Mouse (Mus musculus) layer of hippocampus, adult 9-11 months (tissue): ENCODE data around the gene C1qtnf6.

Experiments used
- DNase-seq: peaks from one replicate; pipeline ENCODE4 v3.0.0; 2022

Gene C1qtnf6

GRCm38 (mm10) chr15:78544041-78544440, 12.8 kb upstream of the C1qtnf6 start:
- DNase-seq = no peak

- DNase-seq = no peak
These were observed 11.6 kb upstream of the C1qtnf6 start for GRCm38 (mm10) chr15:78542767-78543303.

GRCm38 (mm10) chr15:78542098-78542766, 11.0 kb upstream of the C1qtnf6 start:
- DNase-seq = no peak

- no peak for DNase-seq
These were observed 10.4 kb upstream of the C1qtnf6 start for GRCm38 (mm10) chr15:78541606-78542005.

- DNase-seq = no peak
These were observed 9.8 kb upstream of the C1qtnf6 start for GRCm38 (mm10) chr15:78541036-78541435.

- DNase-seq = no peak
These were observed 4.7 kb upstream of the C1qtnf6 start for GRCm38 (mm10) chr15:78535723-78536421.

- DNase-seq = no peak
These were observed 2.2 kb upstream of the C1qtnf6 start for GRCm38 (mm10) chr15:78533346-78533835.

GRCm38 (mm10) chr15:78532566-78533345, 1.5 kb upstream of the C1qtnf6 start:
- DNase-seq = no peak

GRCm38 (mm10) chr15:78531901-78532469, 769 bp upstream of the C1qtnf6 start:
- DNase-seq = peak; percentile 98

GRCm38 (mm10) chr15:78531451-78531720, 170 bp upstream of the C1qtnf6 start:
- DNase-seq = no peak

GRCm38 (mm10) chr15:78530141-78530540, 1.1 kb downstream of the C1qtnf6 start:
- no peak for DNase-seq

- DNase-seq = peak; percentile 82
These were observed 1.7 kb downstream of the C1qtnf6 start for GRCm38 (mm10) chr15:78529428-78529990.

- DNase-seq = no peak
These were observed 2.3 kb downstream of the C1qtnf6 start for GRCm38 (mm10) chr15:78528726-78529411.

- peak; percentile 80 for DNase-seq
These were observed 3.2 kb downstream of the C1qtnf6 start for GRCm38 (mm10) chr15:78527973-78528372.

GRCm38 (mm10) chr15:78524163-78524562, 7.1 kb downstream of the C1qtnf6 start:
- DNase-seq = no peak

GRCm38 (mm10) chr15:78521892-78522291, 9.3 kb downstream of the C1qtnf6 start:
- no peak for DNase-seq

- DNase-seq = no peak
These were observed 9.9 kb downstream of the C1qtnf6 start for GRCm38 (mm10) chr15:78521331-78521730.

- DNase-seq = no peak
These were observed 11.0 kb downstream of the C1qtnf6 start for GRCm38 (mm10) chr15:78520112-78520715.

- DNase-seq = no peak
These were observed 13.0 kb downstream of the C1qtnf6 start for GRCm38 (mm10) chr15:78518221-78518620.

- DNase-seq = no peak
These were observed 15.5 kb downstream of the C1qtnf6 start for GRCm38 (mm10) chr15:78515759-78516158.

GRCm38 (mm10) chr15:78514393-78515146, 16.6 kb downstream of the C1qtnf6 start:
- DNase-seq = peak; percentile 67
